Mouse (Mus musculus): Measurements from ENCODE around the gene 2610528J11Rik. TPM values are rescaled to one million over a fixed set of nuclear protein-coding genes. Genes with fewer than 3 reads are reported as not detected.

The 2610528J11Rik gene
- polyA plus RNA-seq, 1 experiment: 1.7 TPM

DNA sequence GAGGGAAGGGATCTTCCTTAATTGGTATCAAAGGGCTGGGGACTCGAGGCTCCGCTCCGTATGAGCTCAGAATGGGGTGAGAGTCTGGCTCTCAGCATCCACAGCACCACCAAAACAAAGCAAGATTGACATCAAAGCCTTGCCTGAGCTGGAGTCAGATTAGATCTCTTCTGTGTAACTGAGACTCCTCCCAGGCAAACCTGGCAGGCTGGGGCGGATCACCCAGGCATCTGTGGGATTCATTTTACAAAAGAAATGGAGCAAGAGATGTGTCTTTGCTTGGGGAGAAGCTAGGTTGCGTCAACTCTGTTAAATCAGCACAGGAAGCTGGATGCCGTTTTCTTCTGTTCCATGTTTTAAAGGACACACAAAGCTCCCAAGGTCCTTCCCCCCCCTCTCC, 17.7 kb upstream of the 2610528J11Rik start:
- no peaks in the 10 kb centered on the region for H3K36me3 ChIP-seq (ENCODE audit: control insufficient read depth, insufficient read depth, low read length)
- no peak for TF ChIP-seq CTCF (IDR thresholded peaks at IDR 0.05; ENCODE audit: extremely low read depth, insufficient read depth, insufficient read length, insufficient replicate concordance)
- TF ChIP-seq POLR2A (IDR thresholded peaks at IDR 0.05; ENCODE audit: low read depth, low read length): no peak
- 73% methylated on average over 6 of the region's 6 CpGs for WGBS
- H3K27ac ChIP-seq (ENCODE audit: insufficient read depth, low read length): no peak overlapping the region
- no peak for DNase-seq (ENCODE audit: low read depth in 1 of 2, low spot score in 2 of 2)
- no peak overlapping the region for H3K4me3 ChIP-seq (ENCODE audit: extremely low read depth, insufficient read depth, insufficient read length)
- no peaks in the 10 kb centered on the region for H3K4me1 ChIP-seq (ENCODE audit: control insufficient read depth, insufficient read depth, insufficient read length)
- no peaks in the 10 kb centered on the region for H3K27me3 ChIP-seq (ENCODE audit: control insufficient read depth, insufficient read depth, low read length)

DNA sequence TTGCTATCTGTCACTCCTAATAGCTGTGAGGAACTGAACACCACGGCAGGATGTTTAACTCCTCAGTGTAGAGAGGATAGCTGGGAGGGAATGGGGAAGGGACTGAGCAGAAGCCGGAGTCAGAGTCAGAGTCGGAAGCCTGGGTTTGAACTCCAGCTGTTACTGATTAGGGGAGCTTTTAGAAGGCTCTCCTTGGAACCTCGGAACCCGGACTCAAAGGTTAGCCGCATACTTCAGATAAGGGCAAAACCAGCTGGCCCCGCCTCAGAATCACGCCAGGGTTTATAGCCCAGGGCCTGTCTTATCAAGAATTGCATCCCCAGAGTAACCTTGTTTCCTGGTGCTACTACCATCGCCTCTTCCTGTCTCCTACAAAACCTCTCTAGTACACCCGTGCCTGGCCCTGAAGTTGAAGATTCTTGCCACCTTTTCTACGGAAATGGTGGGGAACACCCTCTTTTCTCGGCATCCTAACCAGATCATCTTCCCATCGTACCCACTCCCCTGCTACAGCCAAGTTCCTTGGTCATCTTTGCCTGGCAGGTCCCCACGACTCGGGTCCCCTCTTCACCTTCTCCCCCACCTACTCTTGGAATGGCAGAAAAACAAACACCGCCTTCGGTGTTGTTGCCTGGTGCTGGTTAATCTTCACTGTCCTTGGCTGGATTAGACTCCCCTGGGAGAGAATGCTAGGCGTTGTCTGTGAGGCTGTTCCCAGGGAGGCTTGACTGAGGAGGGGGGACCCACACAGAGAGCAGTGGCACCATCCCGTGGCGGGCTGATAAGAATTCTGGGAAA, 9.9 kb upstream of the 2610528J11Rik start:
- TF ChIP-seq POLR2A (IDR thresholded peaks at IDR 0.05; ENCODE audit: low read depth, low read length) (no peak), CTCF (IDR thresholded peaks at IDR 0.05; ENCODE audit: extremely low read depth, insufficient read depth, insufficient read length, insufficient replicate concordance) (no peak)
- DNase-seq (ENCODE audit: low read depth in 1 of 2, low spot score in 2 of 2): no peak
- no peaks in the 10 kb centered on the region for H3K36me3 ChIP-seq (ENCODE audit: control insufficient read depth, insufficient read depth, low read length)
- WGBS: 56% methylated on average over 20 of the region's 20 CpGs
- no peaks in the 10 kb centered on the region for H3K4me1 ChIP-seq (ENCODE audit: control insufficient read depth, insufficient read depth, insufficient read length)
- H3K27ac ChIP-seq (ENCODE audit: insufficient read depth, low read length): no peak overlapping the region
- no peaks in the 10 kb centered on the region for H3K27me3 ChIP-seq (ENCODE audit: control insufficient read depth, insufficient read depth, low read length)
- no peak overlapping the region for H3K4me3 ChIP-seq (ENCODE audit: extremely low read depth, insufficient read depth, insufficient read length)

DNA sequence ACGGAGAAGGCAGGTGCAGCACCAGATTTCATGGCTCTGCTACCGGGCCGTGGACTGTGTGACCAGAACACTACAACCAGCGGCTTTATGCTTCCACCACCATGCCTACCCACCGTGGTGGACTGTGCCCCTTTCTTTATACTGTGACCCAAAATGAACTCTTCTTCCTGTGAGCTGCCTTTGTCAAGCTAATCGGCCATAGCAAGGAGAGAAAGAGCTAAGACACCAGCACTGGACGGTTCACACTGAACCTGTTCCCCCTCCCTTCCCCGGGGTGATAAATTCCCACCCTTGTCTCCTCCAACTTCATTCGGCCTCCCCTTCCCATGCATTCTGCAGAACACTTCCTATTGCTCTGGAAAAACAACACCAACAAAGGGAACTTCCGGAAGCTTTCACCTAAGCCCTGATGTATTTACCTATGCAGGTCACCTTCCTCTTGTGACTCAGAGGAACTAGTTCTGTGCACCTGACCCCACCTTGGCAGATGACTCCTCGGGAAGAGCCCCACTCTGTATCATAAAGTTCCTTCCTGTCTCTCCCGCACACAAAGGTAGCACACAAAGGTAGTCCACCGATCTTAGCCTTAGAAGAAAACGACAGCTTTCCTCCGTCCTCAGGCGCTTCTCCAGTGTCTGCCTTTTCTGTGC, 9.2 kb upstream of the 2610528J11Rik start:
- no peak for TF ChIP-seq CTCF (IDR thresholded peaks at IDR 0.05; ENCODE audit: extremely low read depth, insufficient read depth, insufficient read length, insufficient replicate concordance)
- no peak for TF ChIP-seq POLR2A (IDR thresholded peaks at IDR 0.05; ENCODE audit: low read depth, low read length)
- Histone ChIP-seq H3K27me3 (ENCODE audit: control insufficient read depth, insufficient read depth, low read length) (no peaks in the 10 kb centered on the region), H3K4me3 (ENCODE audit: extremely low read depth, insufficient read depth, insufficient read length) (no peak overlapping the region), H3K36me3 (ENCODE audit: control insufficient read depth, insufficient read depth, low read length) (no peaks in the 10 kb centered on the region), H3K4me1 (ENCODE audit: control insufficient read depth, insufficient read depth, insufficient read length) (no peaks in the 10 kb centered on the region), H3K27ac (ENCODE audit: insufficient read depth, low read length) (no peak overlapping the region)
- no peak for DNase-seq (ENCODE audit: low read depth in 1 of 2, low spot score in 2 of 2)
- WGBS: 67% methylated on average over 16 of the region's 16 CpGs

DNA sequence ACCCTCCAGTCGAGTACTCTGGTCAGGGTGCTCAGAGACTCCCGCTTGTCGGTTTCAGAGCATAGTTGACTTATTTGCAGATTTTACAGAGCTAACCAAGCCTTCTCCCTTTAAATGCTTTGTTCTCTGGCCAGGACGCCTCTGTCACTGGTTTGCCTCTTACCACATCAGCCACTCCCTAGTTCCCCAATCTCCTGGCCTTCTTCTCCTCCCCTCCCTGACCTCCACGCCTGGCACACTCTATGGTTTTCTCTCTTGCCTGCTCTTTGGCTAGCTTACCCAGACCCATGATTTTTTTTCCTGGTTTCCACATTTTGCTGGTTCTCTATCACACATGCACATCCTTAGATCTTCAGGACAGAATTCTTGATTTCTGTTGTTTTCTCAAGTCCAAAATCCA, 8.6 kb upstream of the 2610528J11Rik start:
- no peaks in the 10 kb centered on the region for H3K4me1 ChIP-seq (ENCODE audit: control insufficient read depth, insufficient read depth, insufficient read length)
- no peak overlapping the region for H3K27ac ChIP-seq (ENCODE audit: insufficient read depth, low read length)
- WGBS: 61% methylated on average over 5 of the region's 5 CpGs
- DNase-seq (ENCODE audit: low read depth in 1 of 2, low spot score in 2 of 2): no peak
- no peak for TF ChIP-seq CTCF (IDR thresholded peaks at IDR 0.05; ENCODE audit: extremely low read depth, insufficient read depth, insufficient read length, insufficient replicate concordance)
- TF ChIP-seq POLR2A (IDR thresholded peaks at IDR 0.05; ENCODE audit: low read depth, low read length): no peak
- H3K36me3 ChIP-seq (ENCODE audit: control insufficient read depth, insufficient read depth, low read length): no peaks in the 10 kb centered on the region
- no peak overlapping the region for H3K4me3 ChIP-seq (ENCODE audit: extremely low read depth, insufficient read depth, insufficient read length)
- no peaks in the 10 kb centered on the region for H3K27me3 ChIP-seq (ENCODE audit: control insufficient read depth, insufficient read depth, low read length)

DNA sequence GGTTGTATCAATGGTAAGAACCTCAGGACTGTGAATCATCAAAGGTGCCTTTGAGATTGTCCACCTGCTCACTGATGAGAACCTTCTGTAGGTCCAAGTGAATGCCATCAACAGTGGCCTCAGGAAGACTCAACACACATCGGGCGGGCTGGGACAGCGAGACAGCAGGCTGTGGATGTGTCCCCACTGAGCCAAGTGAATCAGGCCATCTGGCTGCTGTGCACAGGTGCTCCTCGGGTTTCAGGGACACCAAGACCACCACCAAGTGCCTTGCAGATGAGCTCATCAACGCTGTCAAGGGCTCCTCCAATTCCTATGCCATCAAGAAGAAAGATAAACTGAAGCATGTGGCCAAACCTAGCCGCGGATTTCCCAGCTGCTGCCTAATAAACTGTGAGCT, 4.6 kb upstream of the 2610528J11Rik start:
- DNase-seq (ENCODE audit: low read depth in 1 of 2, low spot score in 2 of 2): no peak
- Histone ChIP-seq H3K36me3 (ENCODE audit: control insufficient read depth, insufficient read depth, low read length) (no peaks in the 10 kb centered on the region), H3K4me3 (ENCODE audit: extremely low read depth, insufficient read depth, insufficient read length) (no peak overlapping the region), H3K4me1 (ENCODE audit: control insufficient read depth, insufficient read depth, insufficient read length) (no peaks in the 10 kb centered on the region), H3K27me3 (ENCODE audit: control insufficient read depth, insufficient read depth, low read length) (no peaks in the 10 kb centered on the region), H3K27ac (ENCODE audit: insufficient read depth, low read length) (no peak overlapping the region)
- 91% methylated on average over 7 of the region's 7 CpGs for WGBS
- TF ChIP-seq POLR2A (IDR thresholded peaks at IDR 0.05; ENCODE audit: low read depth, low read length): no peak
- TF ChIP-seq CTCF (IDR thresholded peaks at IDR 0.05; ENCODE audit: extremely low read depth, insufficient read depth, insufficient read length, insufficient replicate concordance): no peak

DNA sequence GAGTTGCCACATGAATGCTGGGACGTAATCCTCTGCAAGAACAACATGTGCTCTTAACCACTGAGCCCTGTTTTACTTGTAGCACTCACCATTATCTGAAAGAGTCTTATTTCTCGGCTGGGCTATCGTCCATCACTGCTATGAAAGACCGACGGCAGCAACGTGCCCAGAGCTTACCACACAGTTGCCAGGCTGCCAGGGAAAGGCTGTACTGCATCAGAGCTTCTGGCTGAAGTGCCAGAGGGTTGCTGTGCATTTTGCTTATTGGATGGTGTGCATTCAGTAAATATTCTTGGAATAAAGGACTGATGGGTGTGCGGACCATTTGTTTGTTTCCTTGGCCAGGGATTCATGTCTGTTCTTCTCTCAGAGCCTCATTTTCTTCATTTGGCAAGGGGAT, 2.8 kb upstream of the 2610528J11Rik start:
- Histone ChIP-seq H3K27ac (ENCODE audit: insufficient read depth, low read length) (no peak overlapping the region), H3K36me3 (ENCODE audit: control insufficient read depth, insufficient read depth, low read length) (no peaks in the 10 kb centered on the region), H3K27me3 (ENCODE audit: control insufficient read depth, insufficient read depth, low read length) (no peaks in the 10 kb centered on the region), H3K4me1 (ENCODE audit: control insufficient read depth, insufficient read depth, insufficient read length) (no peaks in the 10 kb centered on the region), H3K4me3 (ENCODE audit: extremely low read depth, insufficient read depth, insufficient read length) (no peak overlapping the region)
- no peak for TF ChIP-seq CTCF (IDR thresholded peaks at IDR 0.05; ENCODE audit: extremely low read depth, insufficient read depth, insufficient read length, insufficient replicate concordance)
- no peak for TF ChIP-seq POLR2A (IDR thresholded peaks at IDR 0.05; ENCODE audit: low read depth, low read length)
- DNase-seq (ENCODE audit: low read depth in 1 of 2, low spot score in 2 of 2): no peak
- 88% methylated on average over 7 of the region's 7 CpGs for WGBS

DNA sequence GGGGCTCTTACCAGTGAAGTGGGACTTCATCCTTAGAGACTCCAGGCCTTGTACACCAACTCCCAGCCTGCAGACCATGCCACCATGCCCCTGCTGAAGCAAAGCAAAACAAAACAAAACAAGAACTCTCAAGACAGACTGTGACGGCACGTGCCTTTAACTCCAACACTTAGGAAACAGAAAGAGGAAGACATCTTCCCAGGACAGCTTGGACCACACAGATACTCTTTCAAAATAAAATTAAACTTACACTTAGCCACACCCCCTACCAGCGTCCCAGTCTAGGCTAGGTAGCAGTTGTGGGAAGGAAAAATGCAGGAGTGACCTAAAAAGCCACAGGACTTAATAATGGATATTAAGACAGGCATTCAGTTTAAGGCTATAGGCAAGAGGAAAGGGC, 1.0 kb upstream of the 2610528J11Rik start:
- Histone ChIP-seq H3K27me3 (ENCODE audit: control insufficient read depth, insufficient read depth, low read length) (no peaks in the 10 kb centered on the region), H3K27ac (ENCODE audit: insufficient read depth, low read length) (no peak overlapping the region), H3K4me3 (ENCODE audit: extremely low read depth, insufficient read depth, insufficient read length) (no peak overlapping the region), H3K4me1 (ENCODE audit: control insufficient read depth, insufficient read depth, insufficient read length) (no peaks in the 10 kb centered on the region), H3K36me3 (ENCODE audit: control insufficient read depth, insufficient read depth, low read length) (no peaks in the 10 kb centered on the region)
- no peak for TF ChIP-seq CTCF (IDR thresholded peaks at IDR 0.05; ENCODE audit: extremely low read depth, insufficient read depth, insufficient read length, insufficient replicate concordance)
- TF ChIP-seq POLR2A (IDR thresholded peaks at IDR 0.05; ENCODE audit: low read depth, low read length): no peak
- no peak for DNase-seq (ENCODE audit: low read depth in 1 of 2, low spot score in 2 of 2)
- 55% methylated on average over 3 of the region's 3 CpGs for WGBS
